Mouse (Mus musculus): ENCODE data around the gene Rab11b. TPM values are rescaled to one million over a fixed set of nuclear protein-coding genes. Genes with fewer than 3 reads are reported as not detected.

Rab11b gene
- polyA plus RNA-seq (2016; fragmentation: Nextera tagmentation; extraction: Ambion mirVana), result 335 and 351 TPM in 2 replicates

DNA sequence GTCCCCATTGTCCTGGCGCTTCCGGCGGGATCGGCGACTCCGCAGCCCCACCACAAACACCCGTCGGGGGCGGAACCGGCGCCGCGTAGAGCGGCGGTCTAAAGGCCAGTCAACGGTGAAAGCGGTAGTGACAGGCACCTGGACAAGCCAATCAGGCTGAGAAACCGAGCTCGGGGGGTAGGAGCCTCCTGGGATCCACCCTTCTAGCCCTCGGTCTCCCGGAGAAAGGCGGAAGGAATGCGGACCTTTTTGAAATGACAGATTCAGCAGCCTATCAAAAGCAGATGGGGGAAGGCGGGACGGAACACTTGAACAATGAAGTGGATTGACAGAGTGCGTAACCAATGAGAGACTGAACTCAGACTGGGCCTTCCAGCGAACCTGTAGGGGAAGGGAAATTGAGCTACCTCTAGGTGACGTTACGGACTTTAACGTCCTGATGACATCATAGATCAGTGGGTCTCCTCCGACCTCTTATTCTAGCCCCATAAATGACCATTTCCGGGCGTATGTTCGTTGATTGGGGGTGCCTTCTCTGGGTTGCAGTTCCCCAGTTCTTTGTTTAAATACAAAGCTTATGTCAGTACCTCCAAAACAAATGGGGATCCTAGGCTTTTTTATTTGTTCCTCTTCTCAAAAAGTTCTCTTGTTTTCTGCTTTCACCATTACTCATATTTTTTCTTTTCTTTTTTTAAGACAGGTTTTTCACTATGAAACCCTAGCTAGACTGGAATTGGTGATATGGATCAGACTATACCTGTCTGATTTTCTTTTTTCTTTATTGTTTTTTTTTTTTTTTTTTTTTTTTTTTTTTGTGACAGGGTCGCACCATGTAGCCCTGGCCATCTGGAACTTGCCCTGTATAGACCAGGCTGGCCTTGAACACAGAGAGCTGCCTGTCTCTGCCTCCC is at the start of gene Rab11b:
Gene Rab11b, minus strand, starts transcription at position 276 of the 911 bp plus-strand sequence.
- H3K27ac ChIP-seq, result peak within 1 kb of the TSS; percentile 99
- no peaks in the 10 kb centered on the region for H3K9me3 ChIP-seq
- 2% methylated on average over 35 of the region's 35 CpGs for WGBS
- ATAC-seq (ENCODE audit: insufficient number of reproducible peaks, insufficient read depth, low FRiP score, low TSS enrichment, low read depth), result peak; percentile 99
- H3K4me3 ChIP-seq (replicated peaks), result peak within 1 kb of the TSS; percentile 74
- peak within 1 kb of the TSS; percentile 68 for H3K4me2 ChIP-seq
- H3K27me3 ChIP-seq, result no peaks in the 10 kb centered on the region
- H3K4me1 ChIP-seq (replicated peaks), result peaks cover 38% of the 10 kb centered on the region
- peak within 1 kb of the TSS; percentile 95 for H3K9ac ChIP-seq (replicated peaks)
- H3K36me3 ChIP-seq, result peaks cover 18% of the 10 kb centered on the region; the same call in 1 of the 2 replicates

DNA sequence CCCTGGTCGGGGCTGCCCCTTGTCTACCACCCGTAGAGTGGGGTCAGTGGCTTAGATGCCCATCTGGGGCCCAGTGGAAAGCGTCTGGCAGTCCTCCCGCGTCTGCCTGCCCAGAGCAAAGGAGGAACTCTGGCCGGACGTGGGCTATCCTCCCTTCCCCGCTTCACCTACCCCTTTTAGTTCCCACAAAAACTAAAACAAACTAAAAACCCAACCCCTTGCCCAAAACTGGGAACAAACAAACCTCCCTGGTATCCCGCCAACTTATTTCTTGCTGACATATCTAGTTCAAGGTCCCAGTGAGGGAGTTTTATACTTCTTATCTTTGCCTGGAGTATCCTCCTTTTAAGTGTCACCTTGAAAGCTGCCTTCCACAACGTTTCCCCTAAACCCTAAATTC is 47.9 kb upstream of the Rab11b start:
- Histone ChIP-seq H3K4me1 (replicated peaks) (peaks cover 6% of the 10 kb centered on the region), H3K4me3 (replicated peaks) (no peak overlapping the region), H3K9ac (replicated peaks) (no peak overlapping the region), H3K4me2 (no peak overlapping the region), H3K9me3 (no peaks in the 10 kb centered on the region), H3K27me3 (peaks cover 6% of the 10 kb centered on the region), H3K27ac (no peak overlapping the region), H3K36me3 (no peaks in the 10 kb centered on the region)
- 38% methylated on average over 10 of the region's 10 CpGs for whole genome bisulfite sequencing
- no peak for ATAC-seq (ENCODE audit: insufficient number of reproducible peaks, insufficient read depth, low FRiP score, low TSS enrichment, low read depth)

DNA sequence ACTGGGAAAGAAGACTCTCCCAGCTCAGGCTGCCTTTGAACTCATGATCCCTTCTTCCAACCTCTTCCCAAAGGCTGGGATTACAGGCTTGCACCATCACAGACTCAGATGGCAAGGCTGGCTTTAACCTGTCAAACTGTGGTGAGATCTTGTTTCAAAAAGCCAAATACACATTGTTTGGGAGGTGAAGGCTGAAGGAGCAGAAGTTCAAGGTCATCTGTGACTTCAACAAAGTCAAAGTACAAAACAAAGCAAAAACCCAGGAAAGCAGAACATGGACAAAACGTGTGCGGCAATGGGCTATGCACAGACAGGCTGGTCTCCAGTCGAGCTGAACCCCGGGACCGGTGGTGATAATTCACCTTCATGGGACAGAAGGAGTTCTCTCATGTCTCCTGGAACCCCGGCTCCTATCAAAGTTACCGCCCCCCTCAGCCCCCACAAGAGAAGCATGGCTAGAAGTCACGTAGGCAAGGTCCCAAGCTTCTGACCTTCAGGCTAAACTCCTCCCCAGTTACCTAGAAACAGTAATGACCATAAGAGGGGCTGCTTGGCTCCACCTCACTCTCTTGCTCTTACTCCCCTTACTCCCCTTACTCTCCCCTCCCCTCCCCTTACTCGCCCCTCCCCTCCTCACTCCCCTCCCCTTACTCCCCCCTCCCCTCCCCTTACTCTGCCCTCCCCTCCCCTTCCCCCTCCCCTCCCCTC is 47.0 kb upstream of the Rab11b start:
- Histone ChIP-seq H3K27ac (no peak overlapping the region), H3K4me2 (no peak overlapping the region), H3K27me3 (peaks cover 6% of the 10 kb centered on the region), H3K4me3 (replicated peaks) (no peak overlapping the region), H3K36me3 (no peaks in the 10 kb centered on the region), H3K4me1 (replicated peaks) (peaks cover 6% of the 10 kb centered on the region), H3K9ac (replicated peaks) (no peak overlapping the region), H3K9me3 (no peaks in the 10 kb centered on the region)
- ATAC-seq (ENCODE audit: insufficient number of reproducible peaks, insufficient read depth, low FRiP score, low TSS enrichment, low read depth), result no peak
- WGBS, result 57% methylated on average over 8 of the region's 9 CpGs

DNA sequence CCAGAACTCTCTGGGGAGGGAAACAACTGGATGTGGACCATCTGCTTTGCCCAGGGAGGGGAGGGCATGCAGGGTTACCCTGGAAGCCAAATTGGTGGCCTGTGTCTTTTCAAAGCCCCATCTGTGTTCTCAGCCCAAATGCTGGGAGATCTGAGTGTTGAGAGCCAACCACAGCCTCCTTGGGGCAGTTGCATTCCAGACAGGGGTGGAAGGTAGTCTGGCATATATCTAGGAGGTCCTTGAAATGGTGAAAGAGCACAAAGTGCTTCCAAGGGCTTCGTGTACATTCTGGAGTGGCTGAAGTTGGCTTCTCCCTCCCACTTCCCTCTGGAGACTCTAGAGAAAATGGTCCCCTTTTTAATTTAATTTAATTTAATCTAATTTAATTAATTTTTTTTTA is 44.4 kb upstream of the Rab11b start:
- ATAC-seq (ENCODE audit: insufficient number of reproducible peaks, insufficient read depth, low FRiP score, low TSS enrichment, low read depth), result no peak
- WGBS, result 79% methylated on average over 1 of the region's 1 CpGs
- no peak overlapping the region for H3K4me3 ChIP-seq (replicated peaks)

DNA sequence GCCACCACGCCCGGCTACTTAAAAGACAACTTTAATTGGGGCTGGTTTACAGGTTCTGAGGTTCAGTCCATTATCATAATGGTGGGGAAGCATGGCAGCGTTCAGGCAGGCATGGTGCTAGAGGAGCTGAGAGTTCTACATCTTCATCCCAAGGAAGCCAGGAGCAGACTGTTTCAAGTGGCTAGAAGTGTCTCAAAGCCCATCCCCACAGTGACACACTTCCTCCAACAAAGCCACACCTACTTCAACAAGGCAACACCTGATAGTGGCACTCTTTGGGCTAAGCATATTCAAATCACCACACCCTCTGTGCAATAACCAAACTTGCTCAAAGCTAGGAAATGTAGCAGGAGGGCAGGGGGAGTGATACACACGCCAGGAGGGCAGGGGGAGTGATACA is 43.9 kb upstream of the Rab11b start:
- no peak overlapping the region for H3K27ac ChIP-seq
- H3K4me3 ChIP-seq (replicated peaks), result no peak overlapping the region
- no peaks in the 10 kb centered on the region for H3K9me3 ChIP-seq
- no peaks in the 10 kb centered on the region for H3K36me3 ChIP-seq
- H3K4me2 ChIP-seq, result no peak overlapping the region
- no peak for ATAC-seq (ENCODE audit: insufficient number of reproducible peaks, insufficient read depth, low FRiP score, low TSS enrichment, low read depth)
- WGBS, result 53% methylated on average over 4 of the region's 4 CpGs
- no peaks in the 10 kb centered on the region for H3K4me1 ChIP-seq (replicated peaks)
- no peaks in the 10 kb centered on the region for H3K27me3 ChIP-seq
- no peak overlapping the region for H3K9ac ChIP-seq (replicated peaks)

More for the DNA sequence above, 44.4 kb upstream of the Rab11b start:
- no peaks in the 10 kb centered on the region for H3K36me3 ChIP-seq
- H3K9ac ChIP-seq (replicated peaks), result no peak overlapping the region
- H3K4me1 ChIP-seq (replicated peaks), result no peaks in the 10 kb centered on the region
- no peaks in the 10 kb centered on the region for H3K27me3 ChIP-seq
- H3K4me2 ChIP-seq, result no peak overlapping the region
- H3K27ac ChIP-seq, result no peak overlapping the region
- no peaks in the 10 kb centered on the region for H3K9me3 ChIP-seq

DNA sequence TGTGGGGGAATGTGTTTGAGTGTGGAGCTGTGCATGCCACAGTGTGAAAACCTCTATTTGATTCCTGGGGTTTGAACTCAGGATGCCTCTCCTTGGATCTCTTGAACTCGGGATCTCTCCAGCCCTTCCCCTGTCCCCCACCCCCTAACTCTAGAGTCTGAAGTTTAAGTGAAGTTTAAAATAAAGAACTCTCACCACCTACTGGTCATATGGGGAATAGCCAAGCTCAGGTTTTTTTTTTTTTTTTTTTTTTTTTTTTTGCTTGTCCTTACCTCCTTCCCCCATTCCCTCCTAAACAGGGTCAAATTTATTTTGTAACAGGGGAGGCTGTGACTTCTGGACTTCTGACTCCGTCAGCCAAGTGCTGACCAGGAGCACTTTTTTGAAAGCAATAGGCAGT is 41.9 kb upstream of the Rab11b start:
- no peak for ATAC-seq (ENCODE audit: insufficient number of reproducible peaks, insufficient read depth, low FRiP score, low TSS enrichment, low read depth)
- H3K9me3 ChIP-seq, result no peaks in the 10 kb centered on the region
- 5% methylated on average over 2 of the region's 2 CpGs for WGBS
- H3K27me3 ChIP-seq, result no peaks in the 10 kb centered on the region
- no peak overlapping the region for H3K4me2 ChIP-seq
- H3K9ac ChIP-seq (replicated peaks), result no peak overlapping the region
- H3K4me3 ChIP-seq (replicated peaks), result no peak overlapping the region
- no peaks in the 10 kb centered on the region for H3K4me1 ChIP-seq (replicated peaks)
- no peak overlapping the region for H3K27ac ChIP-seq
- no peaks in the 10 kb centered on the region for H3K36me3 ChIP-seq

DNA sequence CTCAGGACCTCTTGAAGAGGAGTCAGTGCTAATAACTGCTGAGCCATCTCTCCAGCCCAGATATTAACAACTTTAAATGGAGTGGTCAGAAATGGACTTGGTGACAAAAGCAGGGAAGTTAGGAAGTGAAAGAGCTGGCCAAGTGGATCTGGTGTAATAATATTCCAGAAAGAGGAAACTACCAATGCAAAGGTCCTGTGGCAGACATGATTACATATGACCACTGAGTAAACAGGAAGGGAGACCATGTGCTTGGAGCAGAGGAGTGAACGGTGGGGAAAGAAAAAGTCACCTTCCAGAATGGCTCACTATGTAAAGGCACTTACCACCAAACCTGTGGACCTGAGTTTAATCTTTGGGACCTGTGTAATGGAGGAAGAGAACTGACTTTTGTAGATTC is 38.9 kb upstream of the Rab11b start:
- Histone ChIP-seq H3K4me3 (replicated peaks) (no peak overlapping the region), H3K9ac (replicated peaks) (no peak overlapping the region), H3K27ac (no peak overlapping the region), H3K9me3 (no peaks in the 10 kb centered on the region), H3K4me1 (replicated peaks) (no peaks in the 10 kb centered on the region), H3K36me3 (no peaks in the 10 kb centered on the region), H3K27me3 (no peaks in the 10 kb centered on the region), H3K4me2 (no peak overlapping the region)
- WGBS, result 70% methylated on average over 1 of the region's 1 CpGs
- ATAC-seq (ENCODE audit: insufficient number of reproducible peaks, insufficient read depth, low FRiP score, low TSS enrichment, low read depth), result no peak

DNA sequence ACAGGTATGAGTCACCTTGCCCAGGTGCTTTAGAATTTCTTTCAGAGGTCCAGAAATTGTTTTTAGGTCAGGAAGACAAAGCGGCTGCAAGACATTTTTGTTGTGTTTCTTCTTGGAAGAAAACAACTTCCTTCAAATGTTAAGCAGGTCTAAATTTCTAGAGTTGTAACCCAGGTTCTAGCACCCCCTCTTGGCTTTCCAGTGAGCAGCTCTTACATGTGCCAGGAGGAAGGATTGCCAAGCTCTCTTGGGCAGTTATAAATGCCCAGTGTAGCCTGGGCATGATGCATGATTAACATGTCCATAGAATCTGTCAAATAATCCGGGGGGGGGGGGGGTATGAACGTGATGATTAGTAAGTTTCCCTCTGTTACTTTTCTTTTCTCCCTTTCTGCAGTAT is 38.0 kb upstream of the Rab11b start:
- ATAC-seq (ENCODE audit: insufficient number of reproducible peaks, insufficient read depth, low FRiP score, low TSS enrichment, low read depth), result no peak
- Histone ChIP-seq H3K27me3 (no peaks in the 10 kb centered on the region), H3K27ac (no peak overlapping the region), H3K4me3 (replicated peaks) (no peak overlapping the region), H3K9me3 (no peaks in the 10 kb centered on the region), H3K36me3 (no peaks in the 10 kb centered on the region), H3K4me2 (no peak overlapping the region), H3K9ac (replicated peaks) (no peak overlapping the region), H3K4me1 (replicated peaks) (no peaks in the 10 kb centered on the region)
- 55% methylated on average over 3 of the region's 3 CpGs for WGBS

DNA sequence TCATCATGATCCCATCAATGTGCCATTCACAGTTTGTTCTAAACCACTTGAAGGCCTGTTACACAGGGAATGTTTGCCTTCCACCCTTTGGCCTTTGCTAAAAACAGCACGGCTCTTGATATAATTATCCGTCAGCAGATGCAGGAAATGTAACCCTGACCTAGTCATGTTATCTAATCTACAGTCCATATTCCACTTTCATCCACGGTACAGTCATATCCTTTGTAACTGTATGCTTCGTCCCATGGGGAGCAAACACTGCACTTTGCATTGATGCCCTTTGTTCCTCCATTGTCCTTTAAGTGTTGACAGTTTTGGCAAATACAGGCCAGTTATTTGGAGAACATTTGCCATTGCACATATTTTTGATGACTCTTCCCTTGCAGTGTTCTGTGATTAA is 28.4 kb upstream of the Rab11b start:
- Histone ChIP-seq H3K9ac (replicated peaks) (no peak overlapping the region), H3K27ac (no peak overlapping the region), H3K4me2 (no peak overlapping the region), H3K4me3 (replicated peaks) (no peak overlapping the region), H3K4me1 (replicated peaks) (no peaks in the 10 kb centered on the region), H3K27me3 (no peaks in the 10 kb centered on the region), H3K9me3 (no peaks in the 10 kb centered on the region), H3K36me3 (no peaks in the 10 kb centered on the region)
- 79% methylated on average over 4 of the region's 4 CpGs for WGBS
- ATAC-seq (ENCODE audit: insufficient number of reproducible peaks, insufficient read depth, low FRiP score, low TSS enrichment, low read depth), result no peak

DNA sequence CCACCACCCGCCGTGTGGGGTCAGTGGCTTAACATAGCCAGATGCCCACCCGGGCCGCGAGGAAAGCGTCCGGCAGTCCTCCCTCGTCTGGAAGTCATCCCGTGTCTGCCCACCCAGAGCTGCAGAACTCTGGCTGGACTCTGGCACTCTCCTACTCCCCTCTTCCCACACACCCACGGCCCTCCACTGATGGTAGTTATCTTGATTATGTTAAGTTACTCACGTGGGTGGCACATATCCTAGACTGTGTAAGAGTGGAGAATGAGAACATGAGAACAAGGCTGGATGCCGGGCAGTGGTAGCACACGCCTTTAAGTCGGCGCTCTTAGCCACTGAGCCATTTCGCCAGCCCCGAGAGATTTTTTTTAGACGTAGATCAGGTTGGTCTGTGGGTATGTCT is 26.0 kb upstream of the Rab11b start:
- peaks cover 17% of the 10 kb centered on the region for H3K4me1 ChIP-seq (replicated peaks)
- H3K36me3 ChIP-seq, result no peaks in the 10 kb centered on the region
- no peak for ATAC-seq (ENCODE audit: insufficient number of reproducible peaks, insufficient read depth, low FRiP score, low TSS enrichment, low read depth)
- no peak overlapping the region for H3K4me3 ChIP-seq (replicated peaks)
- 85% methylated on average over 18 of the region's 18 CpGs for WGBS
- no peaks in the 10 kb centered on the region for H3K9me3 ChIP-seq
- H3K9ac ChIP-seq (replicated peaks), result no peak overlapping the region
- H3K27ac ChIP-seq, result no peak overlapping the region
- H3K4me2 ChIP-seq, result no peak overlapping the region
- no peaks in the 10 kb centered on the region for H3K27me3 ChIP-seq

DNA sequence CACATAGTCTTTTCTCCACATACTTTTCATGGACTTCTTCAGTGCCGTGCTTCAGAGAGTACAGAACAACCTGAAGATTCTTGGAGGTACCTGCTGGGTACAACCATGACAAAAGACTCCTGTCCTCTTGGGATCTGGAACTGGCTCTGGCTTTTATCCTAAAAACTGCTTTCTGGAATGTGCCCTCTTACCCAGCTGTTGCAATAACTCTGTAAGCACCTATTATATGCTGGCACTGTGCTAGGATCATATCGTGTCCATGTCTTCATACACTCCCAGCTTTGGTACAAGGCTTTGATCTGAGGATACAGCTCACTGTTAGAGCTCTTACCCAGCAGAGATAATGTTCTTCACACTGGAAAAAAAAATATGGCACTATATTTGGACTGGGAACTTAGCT is 24.6 kb upstream of the Rab11b start:
- no peak for ATAC-seq (ENCODE audit: insufficient number of reproducible peaks, insufficient read depth, low FRiP score, low TSS enrichment, low read depth)
- Histone ChIP-seq H3K4me2 (no peak overlapping the region), H3K9me3 (no peaks in the 10 kb centered on the region), H3K9ac (replicated peaks) (no peak overlapping the region), H3K36me3 (no peaks in the 10 kb centered on the region), H3K4me3 (replicated peaks) (no peak overlapping the region), H3K27ac (no peak overlapping the region), H3K4me1 (replicated peaks) (peaks cover 31% of the 10 kb centered on the region), H3K27me3 (no peaks in the 10 kb centered on the region)
- 87% methylated on average over 2 of the region's 2 CpGs for WGBS
